Mouse (Mus musculus) effector memory CD4-positive, alpha-beta T cell, adult 7 months (primary cell): ENCODE data around the gene Serpini2. TPM values are rescaled to one million over a fixed set of nuclear protein-coding genes. Genes with fewer than 3 reads are reported as not detected.

Experiments used
- polyA plus RNA-seq: library from polyadenylated mRNA; unstranded; fragments of 100-300 nt; shearing (Covaris generic); gene quantifications from one replicate; pipeline ENCODE4 v1.2.1, GENCODE M21; 2017

Gene Serpini2
- not detected for polyA plus RNA-seq

GRCm38 (mm10) chr3:75269978-75270377 is at the start of gene Serpini2:
Gene Serpini2 (minus strand): TSS chr3:75270078.

Other genes with a start within 250 kb of the Serpini2 start
- not detected for gene Zbbx, start 105.0 kb downstream of the Serpini2 start, polyA plus RNA-seq
- 0.87 TPM for gene Wdr49, start 212.1 kb upstream of the Serpini2 start, polyA plus RNA-seq